Mouse (Mus musculus) liver, embryonic 14.5 days (tissue): ENCODE measurements at regions not wholly inside any gene's neighbourhood (a gene's known extent, or its start where the extent isn't known, plus 50 kb on each side); places are given as distances from the start of the nearest gene placed in this dataset.

Experiments
- ATAC-seq: fragments of 200-750 bp; cut with Nextera tagmentation; 2 replicates; pipeline ENCODE4 v1.8.0; 2017; ENCODE audit warnings: moderate number of reproducible peaks, mild to moderate bottlenecking, moderate library complexity; ENCODE audit not compliant: insufficient read depth
- DNase-seq, 3 experiments: peaks; one replicate each; pipeline ENCODE4 v3.0.0-alpha.2; 2012 to 2013; ENCODE audit warnings: low read depth in 3 of 3, low spot score in 3 of 3
- H3K27ac ChIP-seq: fragments of 300-500 bp; sonication (generic); 2 replicates; pipeline ENCODE4 v1.5.1; 2014; ENCODE audit warnings: moderate library complexity, mild to moderate bottlenecking, control low read depth, inconsistent platforms
- H3K27me3 ChIP-seq: fragments of 300-500 bp; sonication (generic); 2 replicates; pipeline ENCODE4 v1.6.1; 2014; ENCODE audit warnings: mild to moderate bottlenecking, low read length, moderate library complexity; ENCODE audit not compliant: control insufficient read depth, insufficient read depth
- H3K36me3 ChIP-seq: fragments of 300-500 bp; sonication (generic); replicated peaks from 2 replicates; pipeline ENCODE4 v1.6.1; 2014; ENCODE audit warnings: low read depth; ENCODE audit not compliant: control insufficient read depth, insufficient read depth
- H3K4me1 ChIP-seq, 2 experiments: fragments of 200-500 bp in 1 of 2; fragments of 300-500 bp in 1 of 2; sonication (generic) in 1 of 2; replicated peaks; 2 replicates each; pipeline ENCODE4 v1.6.1; 2012 to 2014; ENCODE audit warnings: antibody characterized with exemption in 1 of 2, inconsistent platforms in 1 of 2, low read length in 1 of 2; ENCODE audit not compliant: control insufficient read depth in 2 of 2, insufficient read depth in 2 of 2
- H3K4me2 ChIP-seq: fragments of 300-500 bp; sonication (generic); 2 replicates; pipeline ENCODE4 v1.6.1; 2014; ENCODE audit warnings: low read depth, mild to moderate bottlenecking, control low read depth, moderate library complexity
- H3K4me3 ChIP-seq, 2 experiments: fragments of 200-500 bp in 1 of 2; fragments of 300-500 bp in 1 of 2; sonication (generic) in 1 of 2; 2 replicates each; pipeline ENCODE4 v1.5.1; 2012 to 2014; ENCODE audit warnings: low read depth in 2 of 2, low read length in 2 of 2, mild to moderate bottlenecking in 2 of 2, control low read depth in 1 of 2, inconsistent platforms in 1 of 2, moderate library complexity in 1 of 2; ENCODE audit not compliant: insufficient read depth in 1 of 2
- H3K9ac ChIP-seq: fragments of 300-500 bp; sonication (generic); replicated peaks from 2 replicates; pipeline ENCODE4 v1.6.1; 2014; ENCODE audit warnings: mild to moderate bottlenecking, control low read depth, moderate library complexity
- H3K9me3 ChIP-seq: fragments of 300-500 bp; sonication (generic); 2 replicates; pipeline ENCODE4 v1.6.1; 2016; ENCODE audit warnings: low read length, mixed read lengths; ENCODE audit not compliant: control insufficient read depth
- CTCF ChIP-seq: IDR thresholded peaks from 2 replicates; pipeline ENCODE4 v1.5.1; 2016; ENCODE audit warnings: antibody characterized with exemption, low read depth, control low read depth
- EP300 ChIP-seq: IDR thresholded peaks from 2 replicates; pipeline ENCODE4 v1.6.1; 2016; ENCODE audit warnings: antibody characterized with exemption, low read depth
- WGBS: fragments of 180-500 bp; shearing (Covaris S2); extraction: QIAGEN DNeasy Blood & Tissue Kit; methylation state at CpG from one replicate; pipeline ENCODE4 v1.1.7; 2014; ENCODE audit not compliant: insufficient replicate concordance; 5-methylcytosine and 5-hydroxymethylcytosine counted together

DNA sequence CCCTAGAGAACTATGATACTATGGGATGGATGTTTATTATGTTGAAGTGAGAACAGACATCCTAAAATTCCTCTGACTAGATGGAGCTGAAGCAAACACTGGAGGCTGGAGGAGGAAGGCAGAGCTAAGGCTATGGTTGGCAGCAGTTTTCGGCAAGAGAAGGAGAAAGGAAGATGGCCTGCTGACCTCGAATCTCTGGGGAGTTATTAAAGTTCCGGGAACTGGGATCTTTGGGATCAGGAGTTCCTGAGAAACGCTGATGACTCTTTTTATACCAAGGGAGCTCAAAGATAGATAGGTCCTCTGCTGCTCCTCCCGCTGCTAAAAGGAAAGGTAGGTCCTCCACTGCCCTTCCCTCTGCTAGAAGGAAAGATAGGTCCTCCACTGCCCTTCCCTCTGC lies 143.9 kb upstream of the Mylip start:
- Histone ChIP-seq H3K4me3 (no peak overlapping the region), H3K27ac (no peak overlapping the region), H3K36me3 (no peaks in the 10 kb centered on the region), H3K9me3 (no peaks in the 10 kb centered on the region), H3K9ac (no peak overlapping the region), H3K27me3 (peaks cover 25% of the 10 kb centered on the region), H3K4me2 (no peak overlapping the region), H3K4me1 (no peaks in the 10 kb centered on the region)
- ATAC-seq (no peak), DNase-seq (no peak)
- TF ChIP-seq CTCF (no peak), EP300 (no peak)
- 56% methylated on average over 5 of the region's 5 CpGs for WGBS

DNA sequence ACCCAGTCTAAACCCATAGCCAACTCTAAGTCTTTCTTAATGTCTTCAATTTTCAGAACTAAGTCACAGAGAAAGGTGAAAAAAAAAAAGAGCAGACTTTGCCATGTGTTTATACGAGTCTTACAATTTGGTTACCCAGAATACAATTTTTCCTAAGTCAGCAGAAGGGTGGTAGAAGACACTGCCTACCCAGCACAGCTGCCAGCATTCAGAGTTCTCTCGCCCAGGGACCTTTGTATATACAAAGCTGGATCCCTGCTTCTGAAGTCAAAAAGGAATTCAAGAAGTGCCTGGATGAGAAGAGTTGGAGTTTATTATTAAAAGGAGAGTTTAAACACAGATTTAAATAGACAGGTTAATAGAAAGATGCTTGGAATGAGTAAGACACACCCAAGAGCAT lies 143.2 kb upstream of the Mylip start:
- no peak overlapping the region for H3K27ac ChIP-seq
- no peaks in the 10 kb centered on the region for H3K36me3 ChIP-seq
- ATAC-seq (no peak), DNase-seq (no peak)
- no peak overlapping the region for H3K4me2 ChIP-seq
- no peaks in the 10 kb centered on the region for H3K9me3 ChIP-seq
- peaks cover 21% of the 10 kb centered on the region for H3K27me3 ChIP-seq
- no peaks in the 10 kb centered on the region for H3K4me1 ChIP-seq
- no peak overlapping the region for H3K4me3 ChIP-seq
- 37% methylated on average over 2 of the region's 2 CpGs for WGBS
- no peak for TF ChIP-seq CTCF
- no peak for TF ChIP-seq EP300
- H3K9ac ChIP-seq, result no peak overlapping the region

DNA sequence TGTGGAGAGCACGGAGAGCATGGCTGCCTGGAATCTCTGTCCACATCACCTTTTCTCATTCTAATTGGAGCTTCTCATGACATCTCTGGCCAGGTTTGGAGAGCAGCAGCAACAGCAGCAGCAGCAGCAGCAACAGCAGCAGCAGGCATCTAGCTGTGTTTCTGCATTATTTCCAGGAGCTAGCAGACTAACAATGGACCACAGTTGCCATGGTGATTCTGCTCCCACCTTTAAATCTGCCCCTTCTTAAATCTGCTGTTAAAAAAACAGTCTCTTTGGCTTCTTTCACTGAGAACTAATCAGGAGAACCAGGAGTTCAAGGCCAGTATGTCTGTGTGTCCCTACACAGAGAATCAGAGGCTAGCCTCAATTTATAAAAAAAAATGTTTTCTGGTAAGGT lies 139.5 kb upstream of the Mylip start:
- WGBS, result 29% methylated on average over 1 of the region's 1 CpGs
- no peak for ATAC-seq

DNA sequence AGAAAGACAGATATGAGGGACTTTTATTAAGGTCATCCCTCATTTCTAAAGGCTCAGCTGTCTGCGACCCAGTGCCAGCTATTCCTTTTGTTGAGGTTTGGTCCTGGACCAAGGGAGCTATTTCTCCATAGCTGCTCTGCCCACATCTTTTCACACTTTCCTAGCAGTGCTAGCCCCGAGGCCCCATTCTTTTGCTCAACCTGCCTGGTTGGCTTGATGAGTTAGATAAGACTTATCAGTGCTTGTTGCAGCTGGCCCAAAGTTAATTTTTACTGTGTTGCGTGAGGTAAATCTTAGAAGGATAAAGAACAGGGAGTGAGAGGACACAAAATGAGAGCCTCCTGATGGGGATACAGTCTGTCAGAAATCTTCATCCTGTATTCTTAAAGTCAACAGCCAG lies 138.5 kb upstream of the Mylip start:
- Histone ChIP-seq H3K4me1 (no peaks in the 10 kb centered on the region), H3K4me2 (no peak overlapping the region), H3K27ac (no peak overlapping the region), H3K27me3 (peaks cover 30% of the 10 kb centered on the region), H3K4me3 (no peak overlapping the region), H3K36me3 (no peaks in the 10 kb centered on the region), H3K9ac (no peak overlapping the region), H3K9me3 (no peaks in the 10 kb centered on the region)
- ATAC-seq (no peak), DNase-seq (no peak)
- 42% methylated on average over 3 of the region's 3 CpGs for WGBS
- TF ChIP-seq CTCF (no peak), EP300 (no peak)

More for the DNA sequence above, 139.5 kb upstream of the Mylip start:
- no peak for DNase-seq
- no peaks in the 10 kb centered on the region for H3K36me3 ChIP-seq
- H3K9ac ChIP-seq, result no peak overlapping the region
- H3K9me3 ChIP-seq, result no peaks in the 10 kb centered on the region
- TF ChIP-seq EP300 (no peak), CTCF (no peak)
- no peak overlapping the region for H3K4me2 ChIP-seq
- no peak overlapping the region for H3K27ac ChIP-seq
- H3K4me3 ChIP-seq, result no peak overlapping the region
- H3K4me1 ChIP-seq, result no peaks in the 10 kb centered on the region
- peaks cover 26% of the 10 kb centered on the region for H3K27me3 ChIP-seq

DNA sequence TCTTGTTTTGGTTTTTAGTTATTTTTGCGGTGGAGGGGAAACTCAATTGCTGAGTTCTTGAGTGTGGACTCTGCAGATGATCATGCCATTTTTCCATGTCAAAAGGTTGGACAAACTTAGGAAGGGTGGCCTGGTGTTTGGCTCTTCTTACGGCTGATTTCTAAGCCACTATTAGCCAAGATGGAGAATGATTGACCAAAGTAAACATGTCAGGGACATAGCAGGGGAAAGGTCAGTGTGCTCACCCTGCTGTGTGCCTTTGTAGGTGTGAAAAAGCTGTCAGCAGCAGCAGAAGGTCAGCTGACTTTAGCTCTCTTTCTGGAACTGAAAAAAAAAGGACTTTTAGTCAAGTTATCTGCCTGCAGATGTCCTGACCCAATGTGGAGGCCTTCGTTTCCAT lies 137.4 kb upstream of the Mylip start:
- H3K27me3 ChIP-seq, result peaks cover 33% of the 10 kb centered on the region
- H3K4me2 ChIP-seq, result no peak overlapping the region
- ATAC-seq, result no peak
- H3K27ac ChIP-seq, result no peak overlapping the region
- 59% methylated on average over 3 of the region's 3 CpGs for WGBS
- no peak overlapping the region for H3K9ac ChIP-seq
- TF ChIP-seq CTCF (no peak), EP300 (no peak)
- no peak overlapping the region for H3K4me3 ChIP-seq
- no peak for DNase-seq
- no peaks in the 10 kb centered on the region for H3K36me3 ChIP-seq
- no peaks in the 10 kb centered on the region for H3K4me1 ChIP-seq
- H3K9me3 ChIP-seq, result no peaks in the 10 kb centered on the region

DNA sequence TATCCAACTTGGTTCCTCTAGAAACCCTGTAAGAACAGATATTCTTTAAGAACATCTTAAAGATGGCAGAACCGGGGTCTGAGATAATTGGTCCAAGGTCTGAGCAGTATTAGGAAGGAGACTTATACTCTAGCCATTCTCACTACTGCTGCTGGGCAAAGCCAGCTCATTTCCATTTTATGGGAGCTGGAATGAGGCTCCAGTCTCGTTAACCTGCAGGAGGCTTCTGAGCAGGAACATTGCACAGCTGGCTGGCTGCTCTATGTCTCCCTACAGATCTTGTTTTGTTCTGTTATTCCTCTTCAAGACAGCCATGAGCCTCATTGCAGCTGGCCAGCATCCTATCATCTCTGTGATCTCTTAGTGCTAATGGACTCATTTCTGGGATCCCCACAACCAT lies 136.3 kb upstream of the Mylip start:
- Histone ChIP-seq H3K27me3 (peaks cover 36% of the 10 kb centered on the region), H3K4me2 (no peak overlapping the region), H3K27ac (no peak overlapping the region), H3K36me3 (no peaks in the 10 kb centered on the region), H3K4me1 (no peaks in the 10 kb centered on the region), H3K9me3 (no peaks in the 10 kb centered on the region), H3K9ac (no peak overlapping the region), H3K4me3 (no peak overlapping the region)
- no peak for TF ChIP-seq EP300
- no peak for TF ChIP-seq CTCF
- 39% methylated on average over 2 of the region's 2 CpGs for WGBS
- ATAC-seq (no peak), DNase-seq (no peak)
